Mouse (Mus musculus) ZHBTc4 (cell line): ENCODE measurements around the gene Hp.

Source experiments
- DNase-seq: peaks from one replicate; pipeline ENCODE4 v3.0.0-alpha.2; 2011; ENCODE audit warnings: low read depth, low spot score

The Hp gene

DNA sequence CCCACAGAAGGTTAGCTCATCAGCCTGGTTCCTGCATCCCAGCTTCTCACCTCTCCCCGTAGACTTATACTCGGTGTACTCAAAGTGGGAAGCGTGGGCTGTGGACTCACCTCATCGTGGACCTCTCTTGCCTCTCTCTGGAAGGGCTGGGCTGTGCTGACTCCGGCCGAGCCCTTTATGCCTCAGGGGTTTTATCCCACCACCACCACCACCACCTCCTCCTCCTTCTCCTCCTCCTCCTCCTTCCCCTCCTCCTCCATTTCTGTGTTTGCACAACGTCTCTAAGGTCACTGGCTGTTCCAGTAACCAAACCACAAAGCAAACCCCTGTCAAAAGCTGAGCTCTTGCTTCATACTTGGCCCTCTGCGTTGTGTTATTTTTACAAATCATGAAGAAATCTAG lies at the start of gene Hp:
Hp (minus strand) TSS at position 273 of the 402 bp plus-strand sequence.
- DNase-seq = no peak

DNA sequence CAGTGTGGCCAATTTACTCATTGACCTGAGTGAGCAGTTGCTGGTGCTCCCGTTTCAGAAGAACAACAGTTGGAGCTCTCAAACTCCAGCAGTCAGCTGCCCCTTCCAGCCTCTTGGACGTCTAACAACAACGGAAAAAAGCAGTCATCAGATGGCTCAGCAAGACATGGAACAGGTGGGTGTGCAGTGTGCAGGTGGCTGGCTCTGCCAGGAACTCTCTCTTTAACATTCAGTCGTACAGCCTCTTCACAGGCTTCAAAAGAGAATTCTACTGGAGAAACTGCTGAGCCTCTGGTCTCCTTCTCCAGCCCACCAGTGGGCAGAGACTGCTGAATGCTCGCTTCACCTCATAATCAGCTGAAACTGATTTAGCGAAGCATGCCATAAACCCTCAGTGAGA lies 49.7 kb upstream of the Hp start:
- no peak for DNase-seq

DNA sequence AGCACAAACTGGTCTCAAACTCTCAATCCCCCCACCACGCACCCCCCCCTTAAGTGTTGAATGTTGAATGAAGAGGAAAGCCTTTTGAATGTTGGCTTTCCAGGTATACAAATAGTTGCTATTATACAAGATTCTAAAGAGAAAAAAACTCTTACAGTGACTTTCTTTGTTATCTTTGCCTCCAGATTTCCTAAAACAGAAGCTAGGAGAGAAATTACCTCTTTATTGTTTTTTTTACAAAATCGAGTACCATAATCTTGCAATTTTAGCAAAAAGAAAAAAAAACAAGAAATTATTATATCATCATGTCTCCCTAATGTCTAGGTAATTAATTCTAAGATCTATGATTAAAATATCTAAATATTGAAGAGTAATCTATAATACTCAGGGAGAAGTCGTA lies 36.6 kb upstream of the Hp start:
- no peak for DNase-seq

DNA sequence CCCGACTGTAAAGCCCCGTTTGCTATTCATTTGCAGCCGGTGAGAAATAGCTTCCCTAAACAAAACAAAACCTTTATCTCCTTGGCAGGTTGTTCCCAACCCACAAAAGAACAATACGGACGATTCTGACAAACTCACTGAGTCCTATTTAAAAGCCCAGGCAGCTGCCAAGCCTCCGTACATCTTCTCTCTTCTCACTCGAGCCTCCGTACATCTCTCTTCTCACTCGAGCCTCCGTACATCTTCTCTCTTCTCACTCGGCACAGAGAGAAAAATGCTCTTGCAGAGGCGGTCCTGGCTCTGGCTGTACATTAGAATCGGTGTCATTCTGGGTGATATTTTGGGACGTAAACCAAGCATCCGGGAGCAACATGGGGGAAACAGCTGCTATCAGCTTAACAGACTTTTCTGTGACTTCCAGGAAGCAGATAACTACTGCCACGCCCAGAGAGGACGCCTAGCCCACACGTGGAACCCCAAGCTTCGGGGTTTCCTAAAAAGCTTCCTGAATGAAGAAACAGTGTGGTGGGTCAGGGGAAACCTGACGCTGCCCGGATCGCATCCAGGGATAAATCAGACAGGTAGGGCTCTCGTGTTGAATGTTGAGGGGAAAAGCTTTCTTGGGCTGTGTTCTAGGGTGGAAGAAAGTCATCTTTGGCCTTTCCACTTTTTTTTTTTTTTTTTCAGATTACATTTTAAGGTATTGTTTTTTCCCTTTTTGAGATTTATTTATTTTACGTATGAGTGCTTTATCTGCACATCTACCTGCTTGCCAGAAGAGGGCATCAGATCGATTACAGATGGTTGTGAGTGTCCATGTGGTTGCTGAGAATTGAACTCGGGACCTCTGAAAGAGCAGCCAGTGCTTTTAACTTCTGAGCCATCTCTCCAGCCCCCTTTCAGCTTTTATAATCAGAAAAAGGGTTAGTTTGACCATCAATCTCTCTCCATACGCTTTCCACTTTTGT lies 35.6 kb upstream of the Hp start, which contains the start of gene Pkd1l3:
Pkd1l3 (plus strand) TSS at position 275 of the 968 bp plus-strand sequence.
- DNase-seq = peak; percentile 21

DNA sequence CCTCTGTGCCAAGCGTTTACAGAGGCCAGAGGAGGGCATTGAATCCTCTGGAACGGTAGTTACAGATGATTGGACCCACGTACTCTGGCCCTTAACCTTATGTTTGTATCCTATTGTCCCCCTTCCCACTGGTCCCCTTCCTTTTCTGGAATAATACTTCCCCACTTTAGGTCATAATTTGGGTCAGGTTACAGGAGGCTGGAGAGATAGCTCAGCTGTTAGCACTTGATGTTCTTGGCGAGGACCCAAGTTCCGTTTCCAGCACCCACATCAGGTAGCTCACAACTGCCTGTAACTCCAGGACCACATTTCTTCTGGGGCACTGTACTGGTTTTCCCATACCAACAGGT lies 30.2 kb upstream of the Hp start:
- DNase-seq = peak; percentile 19

DNA sequence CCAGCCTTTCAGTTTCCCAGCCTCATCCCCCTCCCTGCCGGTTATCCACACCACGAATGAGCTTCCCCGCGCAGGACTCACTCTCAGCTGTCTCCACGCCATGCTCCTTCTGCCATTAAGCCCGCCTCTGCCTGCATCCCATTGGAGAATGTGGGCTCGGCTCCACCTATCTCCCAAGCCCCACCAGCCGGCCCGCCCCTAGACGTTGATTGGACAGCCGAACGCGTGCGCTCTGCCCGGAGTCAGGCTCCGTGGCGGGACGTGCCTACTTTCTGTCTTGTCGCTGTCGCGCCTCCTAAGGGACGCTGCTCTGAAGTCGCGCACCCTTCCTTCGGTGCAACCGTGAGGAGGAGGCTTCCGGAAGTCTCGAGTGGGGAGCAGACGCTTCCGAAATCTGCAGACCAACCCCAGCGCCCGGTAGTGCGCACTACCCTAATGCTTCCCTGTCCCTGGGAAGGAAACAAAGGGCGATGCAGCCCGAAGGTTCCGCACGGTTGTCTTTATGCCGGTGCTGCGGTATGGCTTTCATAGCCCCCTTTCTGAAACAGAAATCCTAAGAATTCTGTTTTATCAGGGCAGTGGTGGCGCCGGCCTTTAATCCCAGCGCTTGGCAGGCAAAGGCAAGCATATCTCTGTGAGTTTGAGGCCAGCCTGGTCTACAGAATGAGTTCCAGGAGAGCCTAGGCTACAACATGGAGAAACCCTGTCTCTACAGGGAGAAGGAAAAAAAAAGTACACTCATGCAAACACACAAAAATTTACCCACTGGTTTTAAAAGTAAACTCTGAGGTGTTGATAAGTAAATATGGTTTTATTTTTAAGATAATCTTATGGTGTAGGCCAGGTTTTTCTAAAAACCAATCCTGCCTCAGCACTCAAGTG lies 29.5 kb upstream of the Hp start, which contains the start of gene Dhodh:
Dhodh (minus strand) TSS at position 403 of the 882 bp plus-strand sequence.
- peak; percentile 98 for DNase-seq

DNA sequence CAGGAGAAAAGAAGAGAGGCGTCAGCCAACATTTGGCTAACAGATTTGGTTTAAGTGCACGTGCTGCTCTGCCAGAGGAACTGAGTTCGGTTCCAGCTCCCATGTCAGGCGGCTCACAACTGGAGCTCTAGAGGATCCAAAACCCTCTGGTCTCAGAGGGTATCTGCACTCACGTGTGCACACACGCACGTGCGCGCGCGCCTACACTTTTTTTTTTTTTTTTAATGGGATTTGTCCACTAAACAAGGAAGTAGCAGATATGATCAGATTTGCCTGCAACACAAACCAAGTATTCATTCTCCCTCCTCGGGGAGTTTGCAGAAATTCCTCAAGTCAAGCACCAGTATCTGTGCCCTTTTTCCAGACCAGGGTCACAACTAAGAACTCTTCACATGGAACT lies 28.7 kb upstream of the Hp start:
- DNase-seq = peak; percentile 39

DNA sequence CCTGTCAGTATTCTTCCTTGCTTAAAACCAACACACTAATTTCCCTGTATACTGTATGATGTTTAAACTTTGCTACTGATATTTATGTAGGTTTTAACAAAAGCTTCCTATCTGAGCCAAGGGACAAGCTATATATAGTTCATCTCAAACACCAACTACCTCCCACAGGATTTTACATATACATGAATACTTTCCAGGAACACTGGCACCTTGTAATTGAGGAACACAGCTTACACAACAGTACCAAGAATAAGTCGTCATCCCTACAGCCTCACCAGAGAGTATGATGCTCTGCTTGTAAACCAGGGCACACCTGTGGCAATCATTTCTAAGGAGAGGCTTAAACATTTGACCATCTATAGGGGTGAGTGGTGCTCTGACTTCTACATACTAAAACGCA lies 27.8 kb upstream of the Hp start:
- DNase-seq = no peak

DNA sequence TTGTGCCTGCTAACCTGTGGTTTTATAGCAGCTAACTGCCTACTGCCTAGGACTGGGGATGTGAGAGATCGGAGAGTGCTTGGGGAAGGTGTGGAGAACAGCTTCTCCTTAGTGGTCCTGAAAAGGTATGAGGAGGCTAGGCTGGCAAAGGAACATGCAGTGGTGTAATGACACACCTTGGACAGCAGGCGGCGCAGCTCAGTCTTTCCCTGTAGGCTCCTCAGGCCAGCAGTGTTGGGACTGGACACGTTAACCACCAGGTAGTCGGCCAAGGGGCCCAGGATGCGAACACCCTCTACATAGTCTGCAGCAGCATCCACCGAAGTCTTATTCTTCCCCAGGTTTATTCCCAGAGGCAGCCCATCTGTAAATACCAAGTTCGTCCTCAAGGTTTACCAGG lies 16.9 kb upstream of the Hp start:
- peak; percentile 71 for DNase-seq

DNA sequence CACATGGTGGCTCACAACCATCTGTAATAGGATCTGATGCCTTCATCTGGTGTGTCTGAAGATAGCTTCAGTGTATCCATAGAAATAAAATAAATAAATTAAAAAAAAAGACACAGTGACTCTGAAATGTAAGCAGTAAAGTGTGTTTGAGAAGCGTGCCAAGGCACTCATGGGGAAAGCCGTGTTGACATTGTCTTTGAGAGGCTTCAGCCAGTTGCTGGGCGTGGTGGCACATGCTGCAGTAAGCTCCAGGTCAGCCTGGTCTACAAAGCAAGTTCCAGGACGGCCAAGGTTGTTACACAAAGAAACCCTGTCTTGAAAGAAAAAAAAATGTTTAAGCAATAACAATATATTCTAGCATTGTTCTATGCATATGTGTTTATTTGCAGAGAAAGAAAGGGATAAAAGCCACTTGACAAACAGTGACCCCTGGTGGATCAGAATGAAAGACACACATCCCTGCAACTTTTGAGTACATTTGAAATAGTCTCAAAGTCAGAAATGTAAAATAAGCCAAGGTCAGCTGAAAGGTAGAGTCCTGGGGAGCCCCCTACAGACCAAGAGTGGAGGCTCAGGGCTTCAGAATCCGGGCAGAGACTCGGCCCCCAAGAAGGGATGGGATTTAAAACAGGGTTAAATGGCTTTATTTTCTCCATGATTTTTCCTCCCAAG lies 14.3 kb upstream of the Hp start:
- peak; percentile 64 for DNase-seq

DNA sequence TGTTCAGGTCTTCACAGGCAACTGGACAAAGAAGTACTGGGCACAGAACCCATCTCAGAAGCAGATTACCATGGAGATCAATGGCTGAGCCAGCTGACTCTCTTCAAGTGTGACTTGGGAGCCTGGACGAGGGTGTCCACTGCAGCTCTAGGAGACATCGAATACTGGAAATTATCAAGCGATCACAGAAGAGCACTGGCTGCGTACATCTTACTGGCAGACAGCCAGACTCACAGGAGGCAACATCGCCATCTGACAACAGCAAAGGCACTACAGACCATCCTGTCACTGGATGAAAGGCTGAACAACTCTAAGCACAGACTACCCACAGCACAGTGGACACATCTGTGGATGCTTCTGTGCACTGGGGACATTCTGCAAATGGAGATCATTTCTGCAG lies 13.2 kb upstream of the Hp start:
- DNase-seq = no peak

DNA sequence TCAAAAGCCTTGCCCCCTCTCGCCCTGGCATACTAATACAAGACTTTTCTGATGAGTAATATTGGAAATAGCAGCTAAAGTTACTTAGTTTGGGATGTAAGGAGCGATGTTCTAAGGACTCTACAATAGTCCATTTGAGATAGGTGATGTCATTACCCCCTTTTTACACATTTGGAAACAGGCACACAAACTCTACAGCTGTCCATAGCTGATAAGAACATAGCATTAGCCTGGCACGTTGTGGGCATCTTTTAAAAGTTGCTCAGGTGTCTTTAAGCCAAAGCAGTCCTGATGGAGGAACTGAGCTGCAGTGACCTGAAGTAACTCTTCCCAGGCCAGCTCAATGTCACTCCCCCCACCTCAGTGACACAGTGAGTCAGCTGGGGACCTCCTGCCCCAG lies 12.4 kb upstream of the Hp start:
- DNase-seq = no peak

DNA sequence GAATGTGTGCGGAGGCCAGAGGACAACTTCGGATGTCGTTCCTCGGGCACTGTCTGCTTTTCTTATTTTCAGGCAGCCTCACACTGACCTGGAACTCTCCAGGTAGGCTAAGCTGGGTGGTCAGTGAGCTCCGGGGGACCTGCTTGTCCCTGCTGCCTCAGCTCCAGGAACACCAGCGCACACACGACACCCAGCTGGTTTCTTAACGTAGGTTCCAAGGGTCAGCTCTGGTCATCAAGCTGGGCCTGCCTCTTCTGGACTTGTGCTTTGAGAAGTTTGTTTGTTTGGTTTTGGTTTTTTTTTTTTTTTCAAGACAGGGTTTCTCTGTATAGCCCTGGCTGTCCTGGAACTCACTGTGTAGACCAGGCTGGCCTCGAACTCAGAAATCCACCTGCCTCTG lies 11.9 kb upstream of the Hp start:
- no peak for DNase-seq

DNA sequence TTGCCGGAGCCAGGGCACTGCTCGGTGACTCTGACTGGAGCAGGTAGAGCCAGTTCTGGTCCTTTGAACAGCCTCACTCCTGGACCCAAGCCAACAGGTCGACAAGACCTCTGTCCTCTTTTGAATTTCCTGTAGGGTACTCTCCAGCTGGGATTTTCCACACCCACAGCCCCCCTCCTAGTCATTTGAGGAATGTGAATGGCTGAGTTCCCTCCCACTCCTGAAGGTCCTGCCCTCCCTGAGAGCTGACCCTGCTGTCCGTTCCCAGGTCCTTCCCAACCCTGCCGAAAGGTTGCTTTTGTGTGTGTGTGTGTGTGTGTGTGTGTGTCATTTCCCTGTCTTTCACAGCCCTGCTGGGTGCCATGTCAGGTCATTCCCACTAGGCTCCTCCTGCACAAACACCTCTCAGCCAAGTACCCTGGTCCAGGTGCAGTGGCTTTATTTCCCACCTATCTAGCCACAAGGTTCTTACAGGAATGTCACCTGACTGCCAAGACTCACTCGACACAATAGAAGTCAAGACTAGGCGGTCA lies 8.1 kb upstream of the Hp start:
- peak; percentile 22 for DNase-seq

DNA sequence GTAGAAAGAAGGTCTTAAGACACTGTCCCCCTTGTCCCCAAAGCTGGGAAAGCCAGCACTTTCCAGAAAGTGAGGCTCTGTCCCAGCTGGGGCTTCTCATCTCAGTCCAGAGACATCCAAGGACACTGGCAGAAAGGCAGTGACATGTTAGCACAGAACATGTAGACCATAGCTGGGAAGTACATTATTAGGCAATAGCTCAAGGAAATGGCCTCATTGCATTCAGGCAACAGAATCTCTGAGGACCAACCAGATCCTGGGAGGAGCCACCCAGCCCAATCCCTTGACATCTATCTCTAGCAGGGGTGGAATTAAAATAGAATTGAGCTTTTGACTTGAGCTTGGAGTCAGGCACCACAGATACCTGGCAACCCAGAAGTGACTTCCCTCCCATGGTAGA lies 6.7 kb upstream of the Hp start:
- DNase-seq = no peak

DNA sequence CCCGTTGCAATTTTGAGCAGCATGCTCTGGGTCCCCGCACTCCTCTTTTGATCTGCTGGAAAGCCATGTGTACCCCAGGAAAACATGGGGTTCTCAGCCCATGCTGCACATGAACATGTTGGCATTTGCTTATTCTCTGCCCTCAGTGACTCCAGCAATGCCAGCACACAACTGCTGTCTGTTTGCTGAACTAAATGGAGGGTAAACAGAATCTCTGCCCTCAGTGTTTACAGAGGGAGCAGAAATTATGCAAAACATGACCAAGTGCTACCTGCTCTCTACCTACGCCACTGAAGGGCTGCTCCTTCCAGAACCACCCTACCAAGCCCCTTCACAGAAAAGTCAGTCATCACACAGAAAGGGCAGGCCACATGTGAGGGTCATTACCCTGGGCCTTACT lies 5.9 kb upstream of the Hp start:
- no peak for DNase-seq

DNA sequence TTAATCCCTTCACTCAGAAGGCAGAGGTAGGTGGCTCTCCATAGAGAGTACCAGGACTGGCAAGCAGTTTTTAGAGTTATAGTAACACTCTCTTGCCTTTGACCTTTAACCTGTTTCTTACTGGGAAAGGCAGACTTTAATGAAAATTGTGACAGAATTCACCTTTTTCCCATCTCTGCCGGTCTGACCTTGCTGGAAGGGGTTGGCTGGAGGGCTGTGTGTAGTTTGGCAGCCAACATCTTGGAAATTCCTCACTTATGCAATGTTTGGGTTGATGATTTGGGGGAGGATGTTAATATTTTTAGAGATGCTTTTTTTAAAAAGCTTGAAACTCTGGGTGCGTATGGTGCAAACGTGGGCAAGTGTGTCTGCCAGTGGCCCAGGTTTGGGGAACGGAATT lies 5.3 kb upstream of the Hp start:
- no peak for DNase-seq

DNA sequence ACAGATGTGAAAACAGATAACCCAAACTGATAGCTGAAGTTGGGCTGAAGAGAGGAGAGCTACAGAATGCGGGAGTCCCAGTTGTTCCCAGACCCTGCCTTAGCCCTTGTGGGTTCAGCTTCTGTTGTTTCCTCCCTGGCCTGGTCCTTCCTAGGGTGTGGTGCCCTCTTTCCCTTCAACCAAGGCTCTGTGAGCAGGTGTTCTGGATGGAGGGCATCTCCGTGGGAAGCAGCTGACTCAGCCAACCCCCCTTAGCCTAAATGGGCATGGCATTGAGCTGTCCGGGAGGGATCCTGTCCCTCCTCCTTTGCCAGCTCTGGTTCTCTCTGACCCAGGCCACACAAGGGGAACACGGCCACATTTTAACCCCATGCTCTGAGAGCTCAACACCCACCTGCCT lies 2.7 kb downstream of the Hp start:
- no peak for DNase-seq

DNA sequence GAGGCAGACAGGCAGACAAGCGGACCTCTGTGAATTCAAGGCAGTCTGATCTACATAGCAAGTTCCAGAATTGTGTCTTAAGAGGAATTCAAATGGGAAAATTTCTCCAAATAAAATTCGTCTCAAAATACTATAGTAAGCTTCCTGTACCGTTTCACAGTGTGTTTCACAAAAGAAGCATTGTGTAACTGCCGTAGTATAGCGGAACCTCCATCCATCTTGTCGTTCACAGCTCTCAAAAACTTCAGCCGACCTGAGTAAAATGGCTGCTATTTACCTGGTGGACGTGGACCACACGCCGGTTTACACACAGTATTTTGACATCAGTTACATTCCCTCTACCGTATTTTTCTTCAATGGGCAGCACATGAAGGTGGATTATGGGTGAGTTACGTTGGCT lies 7.8 kb downstream of the Hp start:
- DNase-seq = no peak

DNA sequence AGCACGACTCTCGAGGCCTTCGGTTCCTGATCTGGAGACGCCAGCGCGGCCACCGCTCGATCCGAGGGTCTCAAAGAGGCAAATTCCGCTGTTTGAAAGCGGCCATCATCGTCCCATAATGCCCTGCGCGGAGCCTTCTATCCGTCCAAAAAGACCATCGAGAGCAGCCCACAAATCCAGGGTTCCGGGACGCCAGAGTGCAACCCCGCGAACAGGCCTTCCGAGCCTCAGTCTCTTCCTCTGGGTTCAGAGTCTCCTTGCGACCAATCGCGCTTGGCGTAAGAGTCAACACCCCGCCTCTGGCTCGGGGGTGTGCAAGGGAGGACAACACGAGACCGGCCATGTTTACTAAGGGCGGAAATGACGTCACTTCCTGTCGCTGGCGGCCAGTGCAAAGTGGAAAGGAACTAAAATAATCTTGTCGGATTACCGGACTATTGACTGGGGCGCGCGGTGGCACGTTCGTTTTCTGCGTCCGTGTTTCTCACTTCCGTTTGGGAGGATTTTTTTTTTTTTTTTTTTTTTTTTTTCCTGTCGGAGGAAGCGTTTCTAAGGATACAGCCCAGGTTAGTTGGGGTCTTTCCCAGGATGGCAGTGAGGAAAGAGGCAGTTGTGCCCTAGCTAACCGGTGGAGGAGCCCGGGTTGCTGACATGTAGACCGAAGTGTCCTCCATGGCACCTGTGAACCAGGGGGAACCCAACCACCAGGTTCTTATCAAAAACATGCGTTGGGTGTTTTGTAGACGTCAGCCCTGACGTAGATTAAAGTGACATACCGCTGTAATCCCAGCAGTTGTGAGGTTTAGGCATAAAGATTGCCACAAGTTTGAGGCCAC lies 13.3 kb downstream of the Hp start, which contains the start of the genes Dhx38 and Txnl4b:
Dhx38 (minus strand) TSS at position 364 of the 836 bp plus-strand sequence.
Txnl4b (plus strand) TSS at position 395 of the 836 bp plus-strand sequence.
- DNase-seq = peak; percentile 99

DNA sequence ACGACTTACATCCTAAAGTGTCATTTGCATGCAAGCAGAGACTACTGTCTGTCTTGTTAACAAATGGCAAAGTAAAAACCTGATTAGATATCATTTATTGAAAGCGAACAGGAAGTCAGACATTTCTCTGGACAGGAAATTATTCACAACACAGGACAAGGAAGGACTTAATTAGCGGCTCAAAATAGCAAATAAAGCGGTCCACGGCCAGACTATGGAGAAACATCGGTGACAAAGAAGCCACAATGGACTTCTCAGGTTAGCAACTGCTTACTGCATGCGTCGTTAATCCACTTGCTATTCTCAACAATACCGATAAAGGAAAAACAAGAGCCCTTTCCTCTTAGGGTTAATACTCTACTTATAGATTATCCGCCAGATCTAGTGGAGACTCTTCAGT lies 14.2 kb downstream of the Hp start:
- no peak for DNase-seq
